Mouse (Mus musculus) MEL (cell line): ENCODE data around the gene Psma4. TPM values are rescaled to one million over a fixed set of nuclear protein-coding genes. Genes with fewer than 3 reads are reported as not detected.

Source experiments
- DNase-seq: peaks from one replicate; pipeline ENCODE4 v3.0.0; 2011; ENCODE audit warnings: low read depth, low spot score
- H3K27ac ChIP-seq: 2 replicates; pipeline ENCODE4 v1.5.1; 2012; ENCODE audit warnings: low read depth, mild to moderate bottlenecking, control low read depth, low read length, moderate library complexity; ENCODE audit not compliant: control insufficient read depth
- H3K27me3 ChIP-seq, 2 experiments: fragments of 150-350 bp in 1 of 2; sonication (generic) in 1 of 2; 2 replicates each; pipeline ENCODE4 v1.6.1; 2012; ENCODE audit warnings: low read length in 2 of 2, mild to moderate bottlenecking in 2 of 2, improper control_type of control experiment in 1 of 2, moderate library complexity in 1 of 2; ENCODE audit not compliant: insufficient read depth in 2 of 2, control insufficient read depth in 1 of 2
- H3K36me3 ChIP-seq, 2 experiments: 2 replicates each; pipeline ENCODE4 v1.6.1; 2012 to 2014; ENCODE audit warnings: low read length in 2 of 2, improper control_type of control experiment in 1 of 2, inconsistent platforms in 1 of 2, mild to moderate bottlenecking in 1 of 2; ENCODE audit not compliant: insufficient read depth in 2 of 2, control insufficient read depth in 1 of 2
- H3K4me1 ChIP-seq, 2 experiments: fragments of 150-350 bp in 1 of 2; sonication (generic) in 1 of 2; 2 replicates each; pipeline ENCODE4 v1.6.1; 2012; ENCODE audit warnings: low read length in 2 of 2, improper control_type of control experiment in 1 of 2, mild to moderate bottlenecking in 1 of 2; ENCODE audit not compliant: insufficient read depth in 2 of 2, control insufficient read depth in 1 of 2
- H3K4me3 ChIP-seq, 2 experiments: fragments of 150-350 bp in 1 of 2; sonication (generic) in 1 of 2; 2 replicates each; pipeline ENCODE4 v1.5.1; 2012; ENCODE audit warnings: low read depth in 2 of 2, low read length in 2 of 2, mild to moderate bottlenecking in 2 of 2, moderate library complexity in 2 of 2, control low read depth in 1 of 2, improper control_type of control experiment in 1 of 2; ENCODE audit not compliant: control insufficient read depth in 1 of 2, insufficient read depth in 1 of 2
- H3K79me2 ChIP-seq: 2 replicates; pipeline ENCODE4 v1.6.1; 2012; ENCODE audit warnings: mild to moderate bottlenecking, low read length, moderate library complexity; ENCODE audit not compliant: control insufficient read depth, poor library complexity, insufficient read depth
- H3K9ac ChIP-seq: 2 replicates; pipeline ENCODE4 v1.6.1; 2012; ENCODE audit warnings: low read depth, mild to moderate bottlenecking, control low read depth, low read length, moderate library complexity; ENCODE audit not compliant: control insufficient read depth, poor library complexity, severe bottlenecking
- H3K9me3 ChIP-seq: fragments of 150-350 bp; sonication (generic); replicated peaks from 2 replicates; pipeline ENCODE4 v1.6.1; 2012; ENCODE audit warnings: mild to moderate bottlenecking, low read length, improper control_type of control experiment, moderate library complexity; ENCODE audit not compliant: insufficient read depth
- BHLHE40 ChIP-seq: IDR thresholded peaks from 2 replicates; pipeline ENCODE4 v1.6.1; 2012; ENCODE audit warnings: low read depth, mild to moderate bottlenecking, inconsistent platforms, low read length, improper control_type of control experiment, borderline replicate concordance
- CTCF ChIP-seq, 3 experiments: IDR thresholded peaks in 2 of 3; conservative IDR thresholded peaks in 1 of 3; 2 replicates each; pipeline ENCODE4 v1.5.1; 2011 to 2012; ENCODE audit warnings: low read length in 3 of 3, low read depth in 2 of 3, mild to moderate bottlenecking in 2 of 3, improper control_type of control experiment in 1 of 3, inconsistent platforms in 1 of 3, mixed read lengths in 1 of 3, moderate library complexity in 1 of 3; ENCODE audit not compliant: control insufficient read depth in 1 of 3, insufficient read depth in 1 of 3, poor library complexity in 1 of 3, severe bottlenecking in 1 of 3
- ELF1 ChIP-seq: IDR thresholded peaks from 2 replicates; pipeline ENCODE4 v1.6.1; 2014; ENCODE audit warnings: low read depth, mild to moderate bottlenecking, inconsistent platforms, low read length, improper control_type of control experiment, moderate library complexity
- EP300 ChIP-seq, 2 experiments: IDR thresholded peaks; 2 replicates each; pipeline ENCODE4 v1.6.1; 2011; ENCODE audit warnings: improper control_type of control experiment in 2 of 2, low read length in 2 of 2, low read depth in 1 of 2, mild to moderate bottlenecking in 1 of 2
- HCFC1 ChIP-seq: IDR thresholded peaks from 2 replicates; pipeline ENCODE4 v1.6.1; 2012; ENCODE audit warnings: low read depth, mild to moderate bottlenecking, inconsistent platforms, low read length, improper control_type of control experiment, moderate library complexity
- JUND ChIP-seq: IDR thresholded peaks from 2 replicates; pipeline ENCODE4 v1.6.1; 2011; ENCODE audit warnings: low read depth, mild to moderate bottlenecking, improper control_type of control experiment, low read length
- KAT2A ChIP-seq: conservative IDR thresholded peaks from 2 replicates; pipeline ENCODE4 v1.6.1; 2012; ENCODE audit warnings: low read depth, low read length, improper control_type of control experiment, inconsistent platforms
- MEF2A ChIP-seq: IDR thresholded peaks from 2 replicates; pipeline ENCODE4 v1.6.1; 2014; ENCODE audit warnings: low read depth, mild to moderate bottlenecking, inconsistent platforms, low read length, improper control_type of control experiment; ENCODE audit not compliant: poor library complexity, insufficient replicate concordance, severe bottlenecking; ENCODE audit errors: extremely low read depth
- MXI1 ChIP-seq: IDR thresholded peaks from 2 replicates; pipeline ENCODE4 v1.6.1; 2011; ENCODE audit warnings: mild to moderate bottlenecking, low read depth, low read length, improper control_type of control experiment
- POLR2AphosphoS2 ChIP-seq: IDR thresholded peaks from 2 replicates; pipeline ENCODE4 v1.6.1; 2011; ENCODE audit warnings: low read length, improper control_type of control experiment
- POLR2AphosphoS5 ChIP-seq: IDR thresholded peaks from 2 replicates; pipeline ENCODE4 v1.6.1; 2012; ENCODE audit warnings: low read depth, borderline replicate concordance, mild to moderate bottlenecking, inconsistent platforms, low read length, moderate library complexity, mixed read lengths
- RAD21 ChIP-seq: IDR thresholded peaks from 2 replicates; pipeline ENCODE4 v1.6.1; 2011; ENCODE audit warnings: mild to moderate bottlenecking, low read depth, low read length, improper control_type of control experiment
- TBP ChIP-seq: IDR thresholded peaks from 2 replicates; pipeline ENCODE4 v1.8.0; 2011; ENCODE audit warnings: low read depth, low read length, improper control_type of control experiment
- UBTF ChIP-seq: IDR thresholded peaks from 2 replicates; pipeline ENCODE4 v1.6.1; 2012; ENCODE audit warnings: low read depth, mild to moderate bottlenecking, inconsistent platforms, low read length, improper control_type of control experiment, moderate library complexity, borderline replicate concordance; ENCODE audit not compliant: insufficient read depth
- USF2 ChIP-seq, 2 experiments: IDR thresholded peaks; 2 replicates each; pipeline ENCODE4 v1.6.1; 2011 to 2012; ENCODE audit warnings: improper control_type of control experiment in 2 of 2, low read length in 2 of 2, borderline replicate concordance in 1 of 2, inconsistent platforms in 1 of 2, low read depth in 1 of 2, mild to moderate bottlenecking in 1 of 2; ENCODE audit not compliant: insufficient read depth in 1 of 2
- ZMIZ1 ChIP-seq: IDR thresholded peaks from 2 replicates; pipeline ENCODE4 v1.6.1; 2012; ENCODE audit warnings: low read depth, mild to moderate bottlenecking, inconsistent platforms, low read length, improper control_type of control experiment, moderate library complexity
- ZNF384 ChIP-seq: IDR thresholded peaks from 2 replicates; pipeline ENCODE4 v1.6.1; 2012; ENCODE audit warnings: low read depth, mild to moderate bottlenecking, inconsistent platforms, low read length, improper control_type of control experiment
- polyA plus RNA-seq, 2 experiments: library from polyadenylated mRNA; stranded (reverse) in 1 of 2; unstranded in 1 of 2; fragments of >175 nt in 1 of 2; fragments of >200 nt in 1 of 2; gene quantifications; 2 replicates each; pipeline versions ENCODE4 v1.2.1 to v1.2.4; 2012; ENCODE audit warnings: low replicate concordance in 2 of 2, low read depth in 1 of 2; ENCODE audit not compliant: insufficient read length in 2 of 2, insufficient read depth in 1 of 2, missing spikeins in 1 of 2
- total RNA-seq: library from RNA; depleted of rRNA; stranded (reverse); fragments of 300-350 nt; gene quantifications from 2 replicates; pipeline ENCODE4 v1.2.3, GENCODE M21; 2012; rRNA removed

The Psma4 gene
- total and polyA plus RNA-seq, 3 experiments = 310 to 764 (median 319) TPM

- H3K27ac ChIP-seq = no peak overlapping the region
- H3K4me1 ChIP-seq = no peaks in the 10 kb centered on the region
- TF ChIP-seq TBP (no peak), ELF1 (no peak), ZMIZ1 (no peak), UBTF (no peak), KAT2A (no peak), POLR2AphosphoS2 (no peak), USF2 (IDR thresholded peaks at IDR 0.05; ENCODE audit: borderline replicate concordance in 1 of 2, insufficient read depth in 1 of 2, low read depth in 1 of 2, low read length in 2 of 2) (no peak), MXI1 (no peak), POLR2AphosphoS5 (no peak), HCFC1 (no peak), EP300 (IDR thresholded peaks at IDR 0.05; ENCODE audit: low read depth in 1 of 2, low read length in 2 of 2) (no peak), BHLHE40 (no peak), CTCF (IDR thresholded peaks at IDR 0.05 in 2 of 3, conservative IDR thresholded peaks at IDR 0.05 in 1 of 3; ENCODE audit: control insufficient read depth in 1 of 3, insufficient read depth in 1 of 3, low read depth in 2 of 3, low read length in 3 of 3, poor library complexity in 1 of 3, severe bottlenecking in 1 of 3) (no peak), MEF2A (no peak), RAD21 (no peak), JUND (no peak), ZNF384 (no peak)
- H3K9ac ChIP-seq = no peak overlapping the region
- peaks cover 10 to 24% of the 10 kb centered on the region in 2 experiments for H3K27me3 ChIP-seq
- DNase-seq = no peak
- no peaks in the 10 kb centered on the region for H3K9me3 ChIP-seq
- no peak overlapping the region for H3K4me3 ChIP-seq
- no peaks in the 10 kb centered on the region for H3K36me3 ChIP-seq
- H3K79me2 ChIP-seq = no peaks in the 10 kb centered on the region
Measured at GRCm38 (mm10) chr9:55003609-55004008, 53.0 kb downstream of the Psma4 start.

Other genes with a start within 250 kb of the Psma4 start
- 209 and 217 TPM in 2 replicates for gene Wdr61, start 216.3 kb upstream of the Psma4 start, total RNA-seq
- 100 to 1,000 TPM in 1 of 2 experiments, not detected in 1; 182 TPM for gene Wdr61, start 216.3 kb upstream of the Psma4 start, polyA plus RNA-seq
- not detected in 2 replicates for gene Crabp1, start 186.0 kb upstream of the Psma4 start, total RNA-seq
- gene Crabp1, start 186.0 kb upstream of the Psma4 start, polyA plus RNA-seq = not detected
- 13.8 and 16.0 TPM in 2 replicates for gene Ireb2, start 87.0 kb upstream of the Psma4 start, total RNA-seq
- gene Ireb2, start 87.0 kb upstream of the Psma4 start, polyA plus RNA-seq = 10 to 100 TPM; 25.1 to 26.4 TPM
- not detected in 2 replicates for gene Hykk, start 33.5 kb upstream of the Psma4 start, total RNA-seq
- gene Hykk, start 33.5 kb upstream of the Psma4 start, polyA plus RNA-seq = not detected
- not detected in 2 replicates for gene AY074887, start 208 bp downstream of the Psma4 start, total RNA-seq
- under 1 TPM in 1 of 2 experiments, not detected in 1; 0.32 TPM for gene AY074887, start 208 bp downstream of the Psma4 start, polyA plus RNA-seq
- gene Chrna5, start 30.1 kb downstream of the Psma4 start, total RNA-seq = not detected in 2 replicates
- not detected for gene Chrna5, start 30.1 kb downstream of the Psma4 start, polyA plus RNA-seq
- gene Chrna3, start 75.8 kb downstream of the Psma4 start, total RNA-seq = not detected in 2 replicates
- not detected for gene Chrna3, start 75.8 kb downstream of the Psma4 start, polyA plus RNA-seq
- not detected in 2 replicates for gene Chrnb4, start 98.0 kb downstream of the Psma4 start, total RNA-seq
- gene Chrnb4, start 98.0 kb downstream of the Psma4 start, polyA plus RNA-seq = under 1 TPM in 1 of 2 experiments, not detected in 1; 0.01 TPM
- 17.3 and 21.7 TPM in 2 replicates for gene Ube2q2, start 198.1 kb downstream of the Psma4 start, total RNA-seq
- 10 to 100 TPM in 1 of 2 experiments, not detected in 1; 23.6 TPM for gene Ube2q2, start 198.1 kb downstream of the Psma4 start, polyA plus RNA-seq